Mouse (Mus musculus) olfactory bulb, adult 2 months (tissue): Measurements from ENCODE around the gene Napa.

Source experiments
- CTCF ChIP-seq: fragments of 200-500 bp; IDR thresholded peaks from 2 replicates; pipeline ENCODE4 v1.5.1; 2012; ENCODE audit warnings: low read depth, mild to moderate bottlenecking, low read length, moderate library complexity; ENCODE audit not compliant: insufficient read depth
- POLR2A ChIP-seq: fragments of 200-500 bp; IDR thresholded peaks from 2 replicates; pipeline ENCODE4 v1.6.1; 2012; ENCODE audit warnings: mild to moderate bottlenecking, low read depth, low read length, moderate library complexity; ENCODE audit not compliant: insufficient read depth

DNA sequence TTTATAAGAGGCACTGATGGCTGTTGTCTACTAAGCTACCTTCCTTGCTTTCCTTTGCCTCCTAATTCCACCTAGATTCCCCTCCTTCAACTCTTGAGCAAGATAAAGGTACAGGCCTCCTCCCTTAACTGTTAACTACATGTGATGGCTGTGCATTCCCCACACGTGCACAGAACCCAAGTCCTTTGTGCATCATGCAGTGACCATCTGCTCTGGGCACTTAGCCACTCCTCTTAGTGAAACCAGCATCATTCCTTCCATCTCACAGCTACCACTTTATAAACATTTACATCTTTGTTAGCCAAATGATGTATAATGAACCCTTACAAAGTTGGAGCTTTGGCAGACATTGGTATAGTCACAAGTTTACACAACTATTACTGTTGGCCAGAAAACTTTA is 18.3 kb upstream of the Napa start:
- TF ChIP-seq POLR2A: no peak
- TF ChIP-seq CTCF: no peak
